Mouse (Mus musculus) midbrain, embryonic 13.5 days (tissue): Measurements from ENCODE around the gene Rabgap1. TPM values are rescaled to one million over a fixed set of nuclear protein-coding genes. Genes with fewer than 3 reads are reported as not detected.
"Not testable (repeated sequence)": the region's sequence is repeated elsewhere in the genome, so short reads cannot be mapped to it uniquely, and the experiment has no call there.

Experiments
- ATAC-seq: fragments of 200-750 bp; cut with Nextera tagmentation; 2 replicates; pipeline ENCODE4 v1.8.0; 2017; ENCODE audit warnings: mild to moderate bottlenecking, moderate TSS enrichment, moderate library complexity
- H3K27ac ChIP-seq: fragments of 300-500 bp; sonication (generic); 2 replicates; pipeline ENCODE4 v1.5.1; 2015; ENCODE audit warnings: inconsistent platforms, mild to moderate bottlenecking, moderate library complexity
- H3K27me3 ChIP-seq: fragments of 300-500 bp; sonication (generic); 2 replicates; pipeline ENCODE4 v1.6.1; 2015; ENCODE audit warnings: mild to moderate bottlenecking, inconsistent platforms
- H3K36me3 ChIP-seq: fragments of 300-500 bp; sonication (generic); 2 replicates; pipeline ENCODE4 v1.6.1; 2015; ENCODE audit warnings: mild to moderate bottlenecking, inconsistent platforms
- H3K4me1 ChIP-seq: fragments of 300-500 bp; sonication (generic); replicated peaks from 2 replicates; pipeline ENCODE4 v1.6.1; 2015; ENCODE audit warnings: inconsistent platforms
- H3K4me2 ChIP-seq: fragments of 300-500 bp; sonication (generic); replicated peaks from 2 replicates; pipeline ENCODE4 v1.6.1; 2015; ENCODE audit warnings: moderate library complexity, mild to moderate bottlenecking, inconsistent platforms
- H3K4me3 ChIP-seq: fragments of 300-500 bp; sonication (generic); replicated peaks from 2 replicates; pipeline ENCODE4 v1.5.1; 2015; ENCODE audit warnings: mild to moderate bottlenecking, inconsistent platforms
- H3K9ac ChIP-seq: fragments of 300-500 bp; sonication (generic); replicated peaks from 2 replicates; pipeline ENCODE4 v1.6.1; 2015; ENCODE audit warnings: mild to moderate bottlenecking, inconsistent platforms
- H3K9me3 ChIP-seq: fragments of 300-500 bp; sonication (generic); 2 replicates; pipeline ENCODE4 v1.6.1; 2016; ENCODE audit warnings: mild to moderate bottlenecking, inconsistent platforms
- WGBS: fragments of 180-500 bp; shearing (Covaris S2); methylation state at CpG from one replicate; pipeline ENCODE4 v1.1.7; 2015; 5-methylcytosine and 5-hydroxymethylcytosine counted together
- polyA plus RNA-seq: library from polyadenylated mRNA; unstranded; fragments of >200 nt; fragmentation: Nextera tagmentation; extraction: Ambion mirVana; gene quantifications from 2 replicates; pipeline ENCODE4 v1.2.1, GENCODE M21; 2015

Gene Rabgap1
- polyA plus RNA-seq, 1 experiment from 2014 or later: 60.2 TPM

DNA sequence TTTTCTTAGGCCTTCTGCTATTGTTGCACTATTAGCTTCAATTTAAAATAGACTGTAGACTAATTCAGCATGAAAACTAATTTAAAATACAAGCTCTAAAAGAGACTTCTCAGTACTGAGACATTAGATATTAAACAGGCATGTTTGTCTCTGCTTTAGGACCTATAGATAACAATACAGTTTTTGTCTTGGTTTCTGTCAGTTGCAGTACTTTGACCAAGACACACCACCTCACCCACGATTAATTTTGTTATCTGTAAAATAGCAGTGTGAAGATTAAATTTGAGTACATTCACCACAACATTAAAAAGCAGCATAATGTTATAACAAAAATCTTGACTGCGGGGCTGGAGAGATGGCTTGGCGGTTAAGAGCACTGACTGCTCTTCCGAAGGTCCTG lies 23.2 kb downstream of the Rabgap1 start:
- no peak for ATAC-seq
- H3K9me3 ChIP-seq: no peaks in the 10 kb centered on the region
- no peaks in the 10 kb centered on the region for H3K27me3 ChIP-seq
- peaks cover 14% of the 10 kb centered on the region for H3K36me3 ChIP-seq
- no peak overlapping the region for H3K4me2 ChIP-seq
- no peaks in the 10 kb centered on the region for H3K4me1 ChIP-seq
- no peak overlapping the region for H3K4me3 ChIP-seq
- no peak overlapping the region for H3K9ac ChIP-seq
- no peak overlapping the region for H3K27ac ChIP-seq
- 97% methylated on average over 4 of the region's 4 CpGs for WGBS

DNA sequence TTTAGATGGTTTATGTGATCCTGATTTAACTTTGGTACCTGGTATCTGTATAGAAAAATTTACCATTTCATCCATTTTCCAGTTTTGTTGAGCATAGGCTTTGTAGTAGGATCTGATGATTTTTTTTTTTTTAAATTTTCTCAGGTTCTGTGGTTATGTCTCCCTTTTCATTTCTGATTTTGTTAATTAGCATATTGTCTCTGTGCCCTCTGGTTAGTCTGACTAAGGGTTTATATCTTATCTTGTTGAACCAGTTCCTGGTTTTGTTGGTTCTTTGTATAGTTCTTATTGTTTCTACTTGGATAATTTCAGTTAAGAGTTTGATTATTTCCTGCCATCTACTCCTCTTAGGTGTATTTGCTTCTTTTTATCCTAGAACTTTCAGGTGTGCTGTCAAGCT lies 36.5 kb downstream of the Rabgap1 start:
- H3K9me3 ChIP-seq: no peaks in the 10 kb centered on the region
- no peak overlapping the region for H3K27ac ChIP-seq
- H3K36me3 ChIP-seq: peaks cover 56% of the 10 kb centered on the region
- no peak overlapping the region for H3K4me2 ChIP-seq
- H3K27me3 ChIP-seq: no peaks in the 10 kb centered on the region
- H3K9ac ChIP-seq: no peak overlapping the region
- no peak overlapping the region for H3K4me3 ChIP-seq
- H3K4me1 ChIP-seq: no peaks in the 10 kb centered on the region
- no peak for ATAC-seq

DNA sequence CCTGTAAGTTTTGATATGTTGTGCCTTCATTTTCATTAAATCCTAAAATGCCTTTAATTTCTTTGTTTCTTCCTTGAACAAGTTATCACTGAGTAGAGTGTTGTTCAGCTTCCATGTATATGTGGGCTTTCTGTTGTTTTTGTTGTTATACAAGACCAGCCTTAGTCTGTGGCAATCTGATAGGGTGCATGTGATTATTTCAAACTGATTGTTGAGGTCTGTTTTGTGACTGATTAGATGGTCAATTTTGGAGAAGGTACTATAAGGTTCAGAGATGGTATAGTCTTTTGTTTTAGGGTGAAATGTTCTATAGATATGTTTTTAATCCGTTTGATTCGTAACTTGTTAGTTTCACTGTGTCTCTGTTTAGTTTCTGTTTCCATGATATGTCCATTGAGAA lies 37.0 kb downstream of the Rabgap1 start:
- Histone ChIP-seq H3K4me3 (no peak overlapping the region), H3K9me3 (no peaks in the 10 kb centered on the region), H3K36me3 (peaks cover 57% of the 10 kb centered on the region), H3K4me1 (no peaks in the 10 kb centered on the region), H3K4me2 (no peak overlapping the region), H3K27ac (no peak overlapping the region), H3K9ac (no peak overlapping the region), H3K27me3 (no peaks in the 10 kb centered on the region)
- 95% methylated on average over 2 of the region's 2 CpGs for whole genome bisulfite sequencing
- ATAC-seq: no peak

DNA sequence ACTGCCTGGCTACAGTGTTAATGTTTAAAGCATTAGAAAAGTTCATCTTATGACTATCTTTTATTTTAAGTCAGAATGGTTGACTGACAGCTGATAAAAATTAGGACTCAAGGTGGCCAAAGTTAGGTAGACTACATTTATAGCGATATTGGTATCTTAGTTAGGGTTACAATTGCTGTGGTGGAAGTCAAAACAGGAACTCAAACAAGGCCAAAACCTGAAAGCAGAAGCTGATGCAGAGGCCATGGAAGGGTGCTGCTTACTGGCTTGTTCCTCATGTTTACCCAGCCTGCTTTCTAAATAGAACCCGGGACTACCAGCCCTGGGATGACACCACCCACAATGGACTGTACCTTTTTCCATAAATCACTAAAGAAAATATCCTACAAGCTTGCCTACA lies 41.1 kb downstream of the Rabgap1 start:
- Histone ChIP-seq H3K27me3 (no peaks in the 10 kb centered on the region), H3K4me3 (no peak overlapping the region), H3K4me1 (no peaks in the 10 kb centered on the region), H3K27ac (no peak overlapping the region), H3K36me3 (peaks cover 43% of the 10 kb centered on the region), H3K9me3 (no peaks in the 10 kb centered on the region), H3K9ac (no peak overlapping the region), H3K4me2 (no peak overlapping the region)
- ATAC-seq: no peak
- WGBS: 88% methylated on average over 2 of the region's 2 CpGs

DNA sequence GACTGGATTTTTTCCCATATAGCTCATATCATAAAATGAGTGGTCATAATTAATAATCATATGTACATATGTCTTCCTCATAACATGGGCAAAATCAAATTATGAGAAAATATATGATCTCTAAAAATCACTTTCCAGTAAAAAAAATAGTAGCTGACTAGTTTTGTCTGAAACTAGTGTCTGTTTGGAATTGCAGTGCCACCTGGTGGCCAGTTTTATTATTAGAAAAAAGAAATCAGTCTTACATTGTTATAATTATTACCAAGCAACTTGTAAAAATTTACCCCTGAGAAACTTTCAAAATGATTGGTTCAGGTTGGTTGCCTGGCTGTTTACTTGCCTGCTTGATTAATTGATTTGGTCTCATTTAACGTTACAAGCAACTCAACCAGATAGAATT lies 42.3 kb downstream of the Rabgap1 start:
- Histone ChIP-seq H3K9ac (no peak overlapping the region), H3K4me2 (no peak overlapping the region), H3K4me1 (no peaks in the 10 kb centered on the region), H3K36me3 (peaks cover 55% of the 10 kb centered on the region), H3K27ac (no peak overlapping the region), H3K27me3 (no peaks in the 10 kb centered on the region), H3K4me3 (no peak overlapping the region), H3K9me3 (no peaks in the 10 kb centered on the region)
- WGBS: 92% methylated on average over 1 of the region's 1 CpGs
- ATAC-seq: no peak

- Histone ChIP-seq H3K36me3 (peaks cover 59% of the 10 kb centered on the region), H3K27me3 (no peaks in the 10 kb centered on the region), H3K9me3 (no peaks in the 10 kb centered on the region), H3K9ac (no peak overlapping the region), H3K4me1 (no peaks in the 10 kb centered on the region), H3K27ac (no peak overlapping the region), H3K4me2 (no peak overlapping the region), H3K4me3 (no peak overlapping the region)
- ATAC-seq: no peak
Measured at GRCm38 (mm10) chr2:37486408-37486807, 43.3 kb downstream of the Rabgap1 start.

- H3K9me3 ChIP-seq: no peaks in the 10 kb centered on the region
- no peak for ATAC-seq
- H3K4me1 ChIP-seq: no peaks in the 10 kb centered on the region
- peaks cover 65% of the 10 kb centered on the region for H3K36me3 ChIP-seq
- no peak overlapping the region for H3K9ac ChIP-seq
- WGBS: 96% methylated on average over 2 of the region's 2 CpGs
- no peak overlapping the region for H3K4me2 ChIP-seq
- no peaks in the 10 kb centered on the region for H3K27me3 ChIP-seq
- H3K4me3 ChIP-seq: no peak overlapping the region
- H3K27ac ChIP-seq: no peak overlapping the region
Measured at GRCm38 (mm10) chr2:37488956-37489355, 45.9 kb downstream of the Rabgap1 start.

- 98% methylated on average over 4 of the region's 4 CpGs for WGBS
- Histone ChIP-seq H3K4me2 (no peak overlapping the region), H3K9me3 (no peaks in the 10 kb centered on the region), H3K27me3 (no peaks in the 10 kb centered on the region), H3K4me1 (no peaks in the 10 kb centered on the region), H3K9ac (no peak overlapping the region), H3K27ac (no peak overlapping the region), H3K4me3 (no peak overlapping the region), H3K36me3 (peaks cover 55% of the 10 kb centered on the region)
- ATAC-seq: no peak
Measured at GRCm38 (mm10) chr2:37497321-37497720, 54.2 kb downstream of the Rabgap1 start.

DNA sequence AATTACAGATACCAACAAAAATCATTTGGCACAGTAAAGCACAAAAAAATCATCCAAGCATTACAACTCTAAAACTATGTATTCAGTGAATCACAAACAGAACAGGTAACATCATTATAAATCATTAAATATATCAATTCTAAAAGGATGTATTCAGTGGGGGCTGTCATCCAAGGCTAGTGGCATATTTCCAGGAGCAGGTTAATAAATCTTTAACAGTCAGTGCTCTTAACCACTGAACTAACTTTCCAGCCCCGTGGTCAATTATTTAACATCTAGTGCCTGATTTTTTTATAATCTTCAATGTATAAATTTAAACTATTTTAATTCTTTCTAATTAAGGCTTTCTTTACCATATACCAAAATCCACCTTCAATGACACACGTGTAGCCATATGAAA lies 62.8 kb downstream of the Rabgap1 start:
- not testable (repeated sequence) for H3K4me1 ChIP-seq, H3K4me3 ChIP-seq, H3K9me3 ChIP-seq, ATAC-seq, H3K27me3 ChIP-seq, H3K27ac ChIP-seq, H3K4me2 ChIP-seq, H3K9ac ChIP-seq
- H3K36me3 ChIP-seq: peaks cover 43% of the 10 kb centered on the region
- WGBS: 97% methylated on average over 2 of the region's 2 CpGs

DNA sequence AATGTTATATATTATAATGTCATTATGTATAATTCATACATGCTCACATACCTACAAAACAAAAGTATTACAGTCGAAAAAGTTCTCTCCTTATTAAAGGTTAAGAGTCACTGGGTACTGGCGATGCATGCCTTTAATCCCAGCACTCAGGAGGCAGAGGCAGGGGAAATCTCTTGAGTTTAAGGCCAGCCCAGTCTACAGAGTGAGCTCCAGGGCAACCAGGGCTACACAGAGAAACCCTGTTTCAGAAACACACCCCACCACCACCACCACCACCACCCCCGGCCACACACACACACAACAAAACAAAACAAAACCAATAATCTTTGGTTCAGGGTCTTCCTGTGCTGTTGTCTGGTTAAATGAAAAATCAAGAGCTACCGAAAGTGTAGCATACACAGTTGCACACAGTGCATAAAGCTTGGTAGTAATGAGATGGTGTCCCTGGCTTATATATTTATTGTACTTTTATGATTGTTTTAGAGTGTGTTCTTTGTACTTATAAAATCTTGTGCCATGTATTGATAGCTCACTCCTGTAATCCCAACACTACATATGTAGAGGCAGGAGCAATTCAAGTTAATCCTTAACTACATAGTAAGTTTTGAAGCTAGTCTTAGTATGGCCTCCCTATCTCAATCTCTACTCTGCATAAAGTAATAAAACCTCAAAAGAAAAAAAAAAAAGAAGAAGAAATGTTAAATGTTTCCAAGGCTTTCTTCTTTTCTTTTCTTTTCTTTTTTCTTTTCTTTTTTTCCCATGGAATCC lies 68.2 kb downstream of the Rabgap1 start:
- Histone ChIP-seq H3K36me3 (peaks cover 41% of the 10 kb centered on the region), H3K9me3 (no peaks in the 10 kb centered on the region), H3K4me2 (no peak overlapping the region), H3K4me3 (no peak overlapping the region), H3K9ac (no peak overlapping the region), H3K27ac (no peak overlapping the region), H3K4me1 (peaks cover 10% of the 10 kb centered on the region), H3K27me3 (no peaks in the 10 kb centered on the region)
- no peak for ATAC-seq
- WGBS: 91% methylated on average over 4 of the region's 4 CpGs

GRCm38 (mm10) chr2:37516030-37516710 lies 73.1 kb downstream of the Rabgap1 start, which contains the start of gene Gpr21:
Gpr21 (plus strand) TSS chr2:37516332.
- Histone ChIP-seq H3K9me3 (no peaks in the 10 kb centered on the region), H3K27ac (peak within 1 kb of the TSS; percentile 90), H3K27me3 (no peaks in the 10 kb centered on the region), H3K36me3 (peaks cover 27% of the 10 kb centered on the region), H3K9ac (peak within 1 kb of the TSS; percentile 64), H3K4me2 (peak within 1 kb of the TSS; percentile 56), H3K4me3 (peak within 1 kb of the TSS; percentile 39), H3K4me1 (peaks cover 42% of the 10 kb centered on the region)
- WGBS: 19% methylated on average over 11 of the region's 11 CpGs
- ATAC-seq: peak; percentile 89

DNA sequence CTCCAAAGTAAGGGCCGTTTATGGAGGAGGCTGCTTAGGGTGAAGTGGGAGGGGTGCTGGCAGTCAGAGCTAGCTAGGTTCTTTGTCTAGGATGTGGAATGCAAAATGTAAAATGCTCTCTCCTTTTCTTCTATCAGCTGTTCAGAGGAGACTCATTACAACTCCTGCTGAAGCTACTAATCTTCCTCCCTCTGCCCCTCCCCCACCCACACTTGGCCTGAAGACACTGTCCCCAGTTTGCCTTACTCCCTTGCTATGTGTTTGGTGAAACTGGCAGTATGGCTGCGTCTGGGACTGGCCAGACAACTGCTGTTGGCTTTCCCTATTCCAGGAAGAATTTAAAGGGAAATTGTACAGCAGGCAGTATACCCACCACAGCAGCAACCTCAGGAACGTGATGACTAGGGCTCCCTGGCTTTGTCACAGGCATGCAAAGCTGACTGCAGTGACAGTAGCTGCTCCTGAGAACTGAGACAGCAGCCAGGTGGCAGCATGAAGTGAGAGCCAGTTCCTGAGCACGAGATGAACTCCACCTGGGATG lies 73.9 kb downstream of the Rabgap1 start:
- peak overlapping the region; percentile 90 for H3K27ac ChIP-seq
- H3K9me3 ChIP-seq: no peaks in the 10 kb centered on the region
- ATAC-seq: peak; percentile 84
- H3K4me3 ChIP-seq: peak overlapping the region; percentile 39
- peak overlapping the region; percentile 56 for H3K4me2 ChIP-seq
- H3K36me3 ChIP-seq: peaks cover 22% of the 10 kb centered on the region
- WGBS: 32% methylated on average over 4 of the region's 4 CpGs
- peak overlapping the region; percentile 64 for H3K9ac ChIP-seq
- peaks cover 42% of the 10 kb centered on the region for H3K4me1 ChIP-seq
- H3K27me3 ChIP-seq: no peaks in the 10 kb centered on the region
